9 mouse cellular contexts compared by ENCODE assay signal in the genomic region with DNA sequence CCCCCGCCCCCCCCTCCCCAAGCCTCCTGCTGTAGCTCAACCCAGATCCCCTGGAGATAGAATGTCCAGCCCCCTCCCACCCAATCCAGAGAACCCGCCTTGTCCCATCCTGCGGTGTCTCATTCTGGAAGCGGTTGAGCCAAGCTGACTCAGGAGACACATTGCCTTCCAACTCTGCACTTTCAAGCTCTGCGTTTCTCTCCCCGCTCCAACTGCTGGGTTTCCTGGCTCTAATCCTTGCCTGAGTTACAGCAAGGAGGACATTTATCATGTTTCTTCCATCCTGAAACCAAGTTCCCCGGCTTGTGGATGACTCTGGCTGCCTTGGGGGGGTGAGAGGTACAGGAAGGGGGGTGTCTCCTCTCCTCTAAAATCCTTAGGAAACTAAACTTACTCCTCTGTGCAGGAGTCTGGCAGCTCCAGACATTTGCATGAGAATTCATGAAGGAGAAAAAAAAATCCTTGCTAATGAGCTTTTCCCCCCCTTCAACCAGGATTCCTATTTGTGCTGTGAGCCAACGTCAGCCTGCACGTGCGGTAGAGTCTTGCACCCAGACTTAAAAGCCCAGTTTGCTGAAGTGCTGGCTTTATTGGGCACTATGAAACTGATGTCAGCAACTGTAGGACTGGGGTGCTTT. TPM values are rescaled to one million over a fixed set of nuclear protein-coding genes. Genes with fewer than 3 reads are reported as not detected.
DNase-seq lines count a peak whose midpoint lies in the region; ATAC-seq and TF ChIP-seq lines count a peak whose summit lies in the region.
"Had no signal": no experiment of that assay in that cellular context is flagged by ENCODE, and none has a peak within 500 bp of the region (broad histone marks: within the 10 kb centered on the region; RNA-seq: fewer than 3 reads in every experiment).

No protein-coding gene starts in this region.

- H3K4me3 ChIP-seq in heart, embryonic 10.5 days: peak overlapping the region; percentile 49
- H3K4me3 ChIP-seq in embryonic facial prominence, embryonic 13.5 days: peak overlapping the region; percentile 10; the same call in 1 of the 2 replicates
- 0 out of 2 replicates have a peak overlapping the region, but pooled peaks have one; percentile 5 for H3K4me3 ChIP-seq in limb, embryonic 14.5 days (replicated peaks; ENCODE audit: low read length)

- peak overlapping the region; percentile 51 for H3K9ac ChIP-seq in embryonic facial prominence, embryonic 13.5 days
- peak overlapping the region; percentile 38 for H3K9ac ChIP-seq in limb, embryonic 14.5 days (ENCODE audit: low read depth, low read length, severe bottlenecking)

- no peaks in the 10 kb centered on the region for H3K36me3 ChIP-seq in heart, embryonic 10.5 days
- H3K36me3 ChIP-seq in embryonic facial prominence, embryonic 13.5 days: no peaks in the 10 kb centered on the region
- no peaks in the 10 kb centered on the region for H3K36me3 ChIP-seq in limb, embryonic 14.5 days (ENCODE audit: control insufficient read depth, insufficient read depth, low read length)
- H3K36me3 ChIP-seq: G1E had no signal

- H3K4me1 ChIP-seq in heart, embryonic 10.5 days: peaks cover 27% of the 10 kb centered on the region
- H3K4me1 ChIP-seq in embryonic facial prominence, embryonic 13.5 days: peaks cover 35% of the 10 kb centered on the region
- peaks cover 11% of the 10 kb centered on the region for H3K4me1 ChIP-seq in limb, embryonic 14.5 days (ENCODE audit: control insufficient read depth, insufficient read depth, low read length)

- WGBS in heart, embryonic 10.5 days: 6% methylated on average over 10 of the region's 10 CpGs
- WGBS in embryonic facial prominence, embryonic 13.5 days: 6% methylated on average over 10 of the region's 10 CpGs
- 3% methylated on average over 10 of the region's 10 CpGs for WGBS in limb, embryonic 14.5 days

- 0 out of 2 replicates have a peak overlapping the region, but pooled peaks have one; percentile 29 for H3K27ac ChIP-seq in heart, embryonic 10.5 days
- H3K27ac ChIP-seq in embryonic facial prominence, embryonic 13.5 days: peak overlapping the region; percentile 39; the same call in 1 of the 2 replicates
- 0 out of 2 replicates have a peak overlapping the region, but pooled peaks have one; percentile 13 for H3K27ac ChIP-seq in limb, embryonic 14.5 days (replicated peaks; ENCODE audit: low read depth, low read length)

- DNase-seq in heart, embryonic 10.5 days (ENCODE audit: low spot score): peak; percentile 61
- DNase-seq in heart, adult 9 months (ENCODE audit: low spot score in 2 of 2): no peak
- peak; percentile 55 for DNase-seq in ES-CJ7 (ENCODE audit: low read depth, low spot score)
- peak; percentile 65 for DNase-seq in limb, embryonic 14.5 days (ENCODE audit: low spot score)
- no peak for DNase-seq in thymus, postnatal 25 days
- no peak for DNase-seq in cerebellum, postnatal 4 days (ENCODE audit: low spot score in 2 of 2)
- no peak for DNase-seq in lung, adult 18-20 months

- TF ChIP-seq POLR2A in limb, embryonic 14.5 days (IDR thresholded peaks at IDR 0.05; ENCODE audit: borderline replicate concordance, extremely low read depth, insufficient read depth, insufficient read length): no peak

- H3K4me2 ChIP-seq in embryonic facial prominence, embryonic 13.5 days: peak overlapping the region; percentile 51
- H3K4me2 ChIP-seq in limb, embryonic 14.5 days (replicated peaks; ENCODE audit: low read depth, low read length, severe bottlenecking): peak overlapping the region; percentile 41

- peaks cover 5% of the 10 kb centered on the region for H3K27me3 ChIP-seq in heart, embryonic 10.5 days (ENCODE audit: insufficient read depth, poor library complexity, severe bottlenecking)
- no peaks in the 10 kb centered on the region for H3K27me3 ChIP-seq in embryonic facial prominence, embryonic 13.5 days
- no peaks in the 10 kb centered on the region for H3K27me3 ChIP-seq in limb, embryonic 14.5 days (ENCODE audit: control insufficient read depth, insufficient read depth, low read length)

- H3K9me3 ChIP-seq in heart, embryonic 10.5 days: no peaks in the 10 kb centered on the region
- no peaks in the 10 kb centered on the region for H3K9me3 ChIP-seq in embryonic facial prominence, embryonic 13.5 days
- no peaks in the 10 kb centered on the region for H3K9me3 ChIP-seq in limb, embryonic 14.5 days (ENCODE audit: control insufficient read depth, low read length)
- H3K9me3 ChIP-seq: G1E had no signal

- ATAC-seq in embryonic facial prominence, embryonic 13.5 days (ENCODE audit: insufficient number of reproducible peaks, insufficient read depth, low FRiP score, low TSS enrichment, low read depth): no peak
- no peak; the same call in 1 of the 2 replicates for ATAC-seq in limb, embryonic 14.5 days (ENCODE audit: low FRiP score, low read depth)

RNA-seq across cellular contexts. Expression of gene Hacd2, which starts 21.2 kb away (rescaled TPM):
- polyA plus RNA-seq in heart, embryonic 10.5 days (2016; fragmentation: Nextera tagmentation; extraction: Ambion mirVana): 67.7 and 101 TPM in 2 replicates
- 87.5 and 87.8 TPM in 2 replicates for polyA plus RNA-seq in embryonic facial prominence, embryonic 13.5 days (2015; fragmentation: Nextera tagmentation; extraction: Ambion mirVana)
- 33.3 and 52.8 TPM in 2 replicates for polyA plus RNA-seq in limb, embryonic 14.5 days (2012; rRNA removed)
- 62.2 TPM in 2 replicates for polyA plus RNA-seq in limb, embryonic 14.5 days (2014; fragmentation: Nextera tagmentation; extraction: Ambion mirVana)

Comparison
In these comparisons a context has a peak if more than half of its experiments do, and no peak if none do; other contexts are left out.
1. DNase-seq: peak in heart, embryonic 10.5 days (single experiment), ES-CJ7 (single experiment) and limb, embryonic 14.5 days (single experiment); none in heart, adult 9 months (0 of 2), thymus, postnatal 25 days (single experiment), cerebellum, postnatal 4 days (0 of 2) and lung, adult 18-20 months (0 of 2).
2. Peak in every context shown above with its lines, with median percentiles within 50 percentile points of each other: H3K27ac ChIP-seq and H3K4me3 ChIP-seq.